Mouse (Mus musculus) spleen, postnatal 14 days (tissue): ENCODE results near the gene Thsd4.
"Not testable (repeated sequence)": the region's sequence is repeated elsewhere in the genome, so short reads cannot be mapped to it uniquely, and the experiment has no call there.

Source experiments
- DNase-seq, 2 experiments: peaks; one replicate each; pipeline ENCODE4 v3.0.0; 2021 to 2022; ENCODE audit warnings: low spot score in 2 of 2

Thsd4 gene

DNA sequence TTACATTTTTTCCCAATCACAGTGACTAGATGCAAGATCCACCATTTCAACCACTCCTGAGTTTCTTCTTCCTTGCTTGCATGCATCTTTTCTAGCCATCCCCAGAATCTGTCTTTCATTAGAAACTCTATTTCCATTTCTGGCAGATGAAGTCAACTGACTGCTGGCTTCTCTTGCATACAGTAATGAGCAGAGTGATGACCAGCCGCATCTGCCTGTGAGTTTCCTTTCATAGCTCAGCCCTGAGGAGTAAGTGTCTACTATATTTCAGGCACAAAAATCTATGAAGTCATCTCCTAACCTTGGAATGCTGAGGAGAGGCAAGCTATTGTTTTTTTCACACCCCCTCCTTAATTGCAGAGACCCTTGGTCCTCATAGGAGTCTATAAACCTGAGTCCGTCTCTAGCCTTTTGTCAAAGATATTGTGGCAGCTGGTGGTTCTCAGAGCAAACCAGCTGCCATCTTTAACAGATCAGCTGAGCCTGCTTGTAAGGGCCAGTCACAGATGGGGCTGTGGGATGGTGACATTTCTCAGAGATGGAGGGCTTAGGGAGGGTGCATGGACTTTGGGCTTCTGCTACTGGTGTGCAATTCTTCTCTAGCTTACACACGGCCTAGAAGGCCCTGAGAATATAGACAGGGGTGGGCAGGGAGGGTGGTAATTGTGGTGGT is 535.8 kb downstream of the Thsd4 start:
- no peak for DNase-seq

DNA sequence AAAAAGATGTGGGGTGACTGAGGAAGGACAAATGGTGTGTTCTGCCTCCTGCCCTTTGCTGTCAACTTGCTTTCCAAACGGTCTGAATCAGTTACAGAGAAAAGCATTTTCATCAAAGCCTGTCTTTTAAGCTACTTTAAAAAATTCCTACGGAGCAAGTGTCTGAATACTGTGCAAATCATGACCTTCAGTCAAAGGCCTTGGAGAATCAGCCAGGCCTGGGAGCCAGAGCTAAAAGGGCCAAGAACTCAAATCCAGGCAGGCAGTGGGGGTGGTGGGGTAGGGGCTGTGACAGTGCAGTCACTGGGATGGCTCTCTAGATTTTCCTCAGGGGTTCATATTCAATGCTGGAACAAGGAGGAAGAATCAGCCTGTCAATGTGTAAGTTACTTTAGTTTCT is 540.7 kb downstream of the Thsd4 start:
- no peak for DNase-seq

DNA sequence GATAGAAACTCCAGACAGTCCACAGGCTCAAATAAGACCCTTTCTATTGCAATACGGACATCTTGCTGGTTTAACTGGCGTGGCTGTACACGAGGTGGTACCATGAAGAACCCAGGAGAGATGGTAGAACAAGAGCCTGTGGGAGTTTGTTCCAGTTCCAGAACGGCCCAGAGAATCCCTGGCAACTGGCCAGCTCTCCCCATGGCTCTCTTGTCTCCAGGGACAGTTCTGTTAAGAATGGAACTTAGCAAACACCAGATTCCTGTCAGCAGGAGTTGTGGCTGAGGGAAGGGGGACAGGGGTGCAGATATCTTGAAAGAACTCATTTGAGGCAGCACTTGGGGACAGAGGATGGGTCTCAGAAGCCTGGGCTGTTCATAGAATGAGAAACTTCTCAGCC is 550.6 kb downstream of the Thsd4 start:
- no peak for DNase-seq

DNA sequence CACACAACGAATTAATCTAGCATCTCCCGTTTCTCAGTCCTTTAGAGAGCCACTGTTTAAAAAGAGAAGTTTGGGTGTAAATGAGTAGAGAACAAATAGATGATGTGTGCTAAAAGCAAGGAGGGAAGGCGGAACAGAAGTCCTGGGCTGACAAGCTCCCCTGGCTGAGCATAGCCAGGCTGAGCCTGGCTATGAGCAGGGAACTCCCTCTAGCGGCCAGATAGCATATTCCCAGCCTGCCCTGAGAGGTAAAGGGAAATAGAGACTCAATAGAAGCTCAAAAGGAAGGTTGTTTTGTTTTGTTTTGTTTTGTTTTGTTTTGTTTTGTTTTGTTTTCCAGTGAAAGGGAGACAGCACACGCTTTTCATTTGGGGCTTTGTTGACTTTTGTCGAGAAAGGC is 552.5 kb downstream of the Thsd4 start:
- peak in 1 of 2 experiments; percentile 42 for DNase-seq

DNA sequence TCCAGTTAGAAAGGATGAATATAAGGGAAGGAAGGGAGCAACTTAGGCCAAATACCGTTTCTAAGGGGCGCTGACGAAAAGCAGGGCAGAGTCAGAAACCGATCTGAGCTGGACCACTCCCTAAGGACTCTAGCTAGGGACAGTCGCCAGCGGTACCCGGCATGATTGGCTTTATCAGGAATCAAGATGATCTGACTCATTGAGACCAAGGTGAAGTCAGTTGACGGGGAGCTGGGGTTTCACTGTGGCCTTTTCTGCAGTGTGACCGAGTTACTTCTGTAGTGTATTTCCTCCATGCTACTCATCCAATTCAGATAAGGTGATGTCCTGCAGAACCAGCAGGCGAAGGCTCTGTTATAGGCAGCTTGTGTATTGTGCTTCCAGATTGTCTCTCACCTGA is 556.8 kb downstream of the Thsd4 start:
- no peak for DNase-seq

DNA sequence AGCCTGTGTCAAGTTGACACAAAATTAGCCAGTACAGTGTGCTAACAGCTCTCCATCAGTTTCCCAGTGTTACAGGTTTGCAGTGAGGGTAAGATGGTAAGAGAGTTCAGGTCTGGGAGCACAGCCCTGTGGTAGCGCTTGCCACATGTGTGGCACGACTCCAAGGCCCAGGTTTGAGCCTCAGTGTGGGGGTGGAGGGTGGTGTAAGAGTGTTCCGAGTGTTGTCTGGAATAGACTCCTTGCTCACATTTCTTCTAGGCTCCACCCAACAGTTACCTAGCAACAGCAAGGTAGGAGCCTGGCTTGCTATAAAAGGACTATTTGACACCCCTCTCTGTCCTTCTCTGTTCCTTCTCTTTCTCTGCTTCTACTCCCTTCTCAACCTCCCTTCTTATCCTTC is 557.5 kb downstream of the Thsd4 start:
- DNase-seq: no peak

DNA sequence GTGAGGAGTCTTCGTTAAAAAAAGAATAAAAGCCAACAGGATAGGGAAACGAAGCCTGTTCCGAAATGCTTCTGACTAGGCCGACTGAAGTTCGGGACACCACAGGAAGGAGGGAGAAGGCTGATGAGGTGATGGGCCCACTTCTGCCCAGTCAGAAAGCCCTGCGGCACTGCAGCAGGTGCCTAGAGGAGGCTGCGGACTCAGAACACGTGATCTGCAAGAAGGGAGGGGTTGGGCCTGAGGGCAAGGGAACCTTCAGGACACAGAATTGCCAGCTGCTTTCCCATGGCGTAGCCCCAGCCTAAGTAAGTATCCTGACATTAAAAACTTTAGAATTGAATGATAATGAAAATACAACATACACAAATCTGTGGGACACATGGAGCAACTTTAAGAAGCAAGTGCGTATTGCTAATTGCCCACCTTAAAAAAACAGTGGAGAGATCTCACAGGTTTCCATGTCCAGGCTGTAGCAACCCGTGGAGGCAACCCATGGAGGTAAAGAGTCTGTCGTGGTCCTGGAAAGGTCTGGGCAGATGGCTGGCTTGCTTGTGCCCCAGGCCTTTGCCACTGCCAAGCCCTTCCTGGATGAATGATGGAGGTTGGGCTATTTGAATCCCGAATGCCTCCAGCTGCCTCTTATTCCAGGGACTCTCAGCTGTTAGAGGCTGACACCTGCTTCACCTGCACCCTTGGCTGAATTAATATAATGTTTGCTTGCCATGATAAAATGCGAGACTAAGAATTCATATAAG is 560.5 kb downstream of the Thsd4 start:
- DNase-seq: no peak

DNA sequence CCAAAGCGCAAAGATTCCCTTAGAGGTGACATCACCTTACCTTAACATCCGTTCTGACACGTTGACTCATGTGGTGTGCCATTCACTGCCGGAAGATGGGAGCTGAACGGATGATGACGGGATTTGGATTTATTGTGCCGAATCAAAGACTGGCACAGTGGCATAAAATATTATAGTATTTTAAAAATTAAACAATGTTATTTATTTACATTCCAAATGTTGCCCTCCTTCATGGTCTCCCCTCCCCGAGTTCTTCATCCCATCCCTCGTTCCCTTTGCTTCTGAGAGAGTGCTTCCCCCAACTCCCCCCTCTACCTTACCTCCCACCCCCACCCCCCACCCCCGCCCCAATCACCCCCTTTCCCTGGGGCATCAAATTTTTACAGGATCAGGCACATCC is 561.3 kb downstream of the Thsd4 start, which contains the start of gene Nr2e3:
Gene Nr2e3, minus strand, starts transcription at position 101 of the 400 bp plus-strand sequence.
- DNase-seq: no peak

DNA sequence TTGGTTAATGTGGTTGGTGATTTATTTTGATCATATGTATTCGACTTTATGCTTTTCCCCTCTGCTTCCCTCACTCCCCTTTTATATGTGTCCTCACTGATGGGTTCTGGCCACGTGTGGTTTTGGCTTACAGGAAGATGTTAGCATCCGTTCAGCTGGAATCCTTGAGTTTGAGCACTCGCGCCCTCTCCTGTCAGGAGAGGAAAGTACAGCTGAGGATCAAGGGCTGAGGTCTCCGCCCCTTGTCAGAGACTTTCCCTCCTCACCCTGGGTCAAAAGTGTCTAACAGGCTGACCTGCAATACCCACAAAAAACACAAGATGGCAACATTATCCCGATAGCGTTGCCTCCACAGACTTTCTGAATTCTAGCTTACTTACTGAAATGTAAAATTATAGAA is 562.6 kb downstream of the Thsd4 start:
- peak; percentile 22 to 57 for DNase-seq

DNA sequence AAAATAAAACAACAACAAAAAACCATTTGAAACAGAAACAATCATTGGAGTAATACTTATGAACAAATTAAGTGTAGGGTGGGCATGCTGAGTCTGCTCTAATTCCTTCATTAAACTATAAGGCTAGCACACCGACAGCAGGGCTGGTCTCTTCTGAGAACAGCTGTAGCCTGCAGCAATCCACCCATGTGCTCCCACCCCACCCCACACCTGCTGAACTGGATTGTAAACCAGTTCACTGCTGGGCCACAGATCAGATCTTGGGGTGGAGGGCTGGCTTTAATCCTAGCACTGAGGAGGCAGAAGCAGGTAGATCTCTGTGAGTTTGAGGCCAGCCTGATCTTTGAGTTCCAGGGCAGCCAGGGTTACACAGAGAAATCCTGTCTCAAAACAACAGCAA is 563.7 kb downstream of the Thsd4 start:
- DNase-seq: not testable (repeated sequence)

DNA sequence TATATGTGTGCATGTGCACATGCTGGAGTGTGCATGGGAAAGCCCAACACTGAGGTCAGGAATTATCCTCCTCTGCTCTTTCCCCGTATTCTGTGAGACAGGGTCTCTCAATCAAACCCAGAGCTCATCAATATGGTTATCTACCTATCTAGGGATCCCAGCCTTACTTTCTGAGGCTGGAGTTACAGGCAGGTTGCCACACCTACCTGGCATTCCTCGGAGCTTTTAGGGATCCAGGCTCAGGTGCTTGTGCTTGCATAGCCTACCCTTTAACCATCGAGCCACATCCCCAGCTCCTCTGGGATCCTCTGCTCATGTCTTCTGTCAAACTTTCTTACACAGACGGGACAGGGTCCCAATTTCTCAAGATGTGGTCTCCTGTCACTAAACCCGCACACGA is 565.4 kb downstream of the Thsd4 start:
- no peak for DNase-seq

DNA sequence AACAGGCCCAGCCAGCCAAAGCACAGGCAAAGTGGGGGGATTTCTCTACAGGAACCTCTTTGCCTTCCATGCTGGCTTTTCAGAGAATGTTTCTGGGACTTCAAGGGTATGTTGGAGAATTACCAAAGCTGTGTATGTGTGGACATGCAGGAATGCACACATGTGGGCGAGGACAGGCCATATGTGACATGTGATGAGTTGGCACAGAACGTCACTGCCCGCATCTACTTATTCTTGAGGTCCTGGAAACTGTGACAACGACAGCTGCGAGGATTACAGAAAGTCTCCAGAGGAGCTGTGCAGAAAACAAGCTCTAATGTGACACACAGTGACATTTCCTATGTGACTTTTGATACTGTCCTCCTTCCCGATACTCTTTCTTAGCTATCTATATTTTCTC is 566.2 kb downstream of the Thsd4 start:
- no peak for DNase-seq

DNA sequence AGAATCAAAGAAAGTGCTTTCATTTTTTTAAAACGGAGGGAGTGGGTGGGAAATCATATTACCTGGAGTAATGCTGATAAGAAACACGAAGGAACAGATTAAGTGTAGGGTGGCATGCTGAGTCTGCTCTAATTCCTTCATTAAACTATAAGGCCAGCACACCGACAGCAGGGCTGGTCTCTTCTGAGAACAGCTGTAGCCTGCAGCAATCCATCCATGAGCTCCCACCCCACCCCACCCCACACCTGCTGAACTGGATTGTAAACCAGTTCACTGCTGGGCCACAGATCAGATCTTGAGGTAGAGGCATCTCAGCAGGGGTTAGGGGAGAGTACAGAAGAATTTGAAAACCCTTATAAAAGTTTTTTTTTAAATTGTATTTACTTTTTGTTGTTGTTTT is 566.6 kb downstream of the Thsd4 start:
- DNase-seq: no peak

DNA sequence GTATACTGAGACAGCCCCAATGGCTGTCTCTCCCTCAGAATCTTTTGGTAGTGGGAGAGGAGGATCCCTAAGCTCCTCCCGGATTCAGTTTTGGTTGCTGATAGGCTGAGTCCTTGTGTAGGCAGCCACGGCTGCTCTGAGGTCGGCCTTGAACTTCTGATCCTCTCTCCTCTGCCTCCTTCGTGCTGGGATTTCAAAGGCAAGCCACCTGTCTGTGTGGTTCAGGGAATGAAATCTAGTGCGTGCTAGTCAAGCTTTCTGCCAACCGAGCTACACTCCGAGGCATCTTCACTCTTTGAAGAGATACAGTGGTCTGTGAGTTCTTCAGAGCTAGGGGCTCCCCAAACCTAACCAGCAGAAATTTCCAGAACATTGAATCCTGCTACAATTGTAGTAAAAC is 568.3 kb downstream of the Thsd4 start:
- DNase-seq: no peak

DNA sequence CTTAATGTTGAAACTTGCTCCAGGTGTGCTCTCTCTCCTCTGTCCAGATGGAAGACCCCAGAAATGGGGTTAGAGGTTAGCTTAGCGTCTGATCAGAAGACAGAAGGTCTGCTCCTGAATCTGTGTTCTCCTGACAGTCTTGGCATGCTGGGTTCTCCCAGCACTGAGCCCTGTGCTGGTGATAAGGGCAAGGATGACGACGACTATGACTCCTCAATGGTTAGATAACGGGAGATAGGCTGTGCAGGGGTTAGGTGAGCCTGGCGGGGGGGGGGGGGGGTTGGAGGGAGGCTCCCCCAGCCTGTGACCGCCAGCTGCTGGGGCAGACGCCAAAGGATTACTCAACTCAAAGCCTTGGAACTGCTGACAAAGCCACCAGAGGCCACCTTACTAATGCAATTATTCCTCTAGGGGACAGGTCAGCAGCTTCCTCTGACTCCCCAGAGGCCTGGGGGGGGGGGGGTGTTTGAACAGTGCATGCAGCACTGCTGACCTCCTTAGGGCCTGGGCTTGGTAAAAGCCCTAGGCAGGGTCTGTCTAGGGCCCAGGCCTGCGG is 569.3 kb downstream of the Thsd4 start:
- no peak for DNase-seq

DNA sequence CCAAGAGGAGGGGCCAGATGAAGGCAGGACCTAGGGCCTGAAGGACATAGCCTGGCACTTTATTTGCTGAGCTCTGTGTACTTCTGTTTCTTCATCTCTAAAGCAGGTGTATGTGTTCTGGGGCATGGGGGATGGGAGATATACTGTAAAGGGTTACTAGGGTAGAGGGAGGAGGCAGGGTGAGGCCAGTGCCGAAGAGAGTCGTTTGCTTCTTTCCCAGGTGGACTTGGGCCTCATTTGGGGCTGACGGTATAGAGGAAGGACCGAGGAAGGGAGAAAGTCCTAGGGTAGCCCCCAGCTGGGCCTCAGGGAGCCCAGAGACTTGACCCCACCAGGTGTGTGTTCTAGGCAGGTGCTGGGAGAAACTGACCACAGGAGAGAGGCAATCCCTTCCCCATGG is 569.9 kb downstream of the Thsd4 start:
- DNase-seq: no peak

DNA sequence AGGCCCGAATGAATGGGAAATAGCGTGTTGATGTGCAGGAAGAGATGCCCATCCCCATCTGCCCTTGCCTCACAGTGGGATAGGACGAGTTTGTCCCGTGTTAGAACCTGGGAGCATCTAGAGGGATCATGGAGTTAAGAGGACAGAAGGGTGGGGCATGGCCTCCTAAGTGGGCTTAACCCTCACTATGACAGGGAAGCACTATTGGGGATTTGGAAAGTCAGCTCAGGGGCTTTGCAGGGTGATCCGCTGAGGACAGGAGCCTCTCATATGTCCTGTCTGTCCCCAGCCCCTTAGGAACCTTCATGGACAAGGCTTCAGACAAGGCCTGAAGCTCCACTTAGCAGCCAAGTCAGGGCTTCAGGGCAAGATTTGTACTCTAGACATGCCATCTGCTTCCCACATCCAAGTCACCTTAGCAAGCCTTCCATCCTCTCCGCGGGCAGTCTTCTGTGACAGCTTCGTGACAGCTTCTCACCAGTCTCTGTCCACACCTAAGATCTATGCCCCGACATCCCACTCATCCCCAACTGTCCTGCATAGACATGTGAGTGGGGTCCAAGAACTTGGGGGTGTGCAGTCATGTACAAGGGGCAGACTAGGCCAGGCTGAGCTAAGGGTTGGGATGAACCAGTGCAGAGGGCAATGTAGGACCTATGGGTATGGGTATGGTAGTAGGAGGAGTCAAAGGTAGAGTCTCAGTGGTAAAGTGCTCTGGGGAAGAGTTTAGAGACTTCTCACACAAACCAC is 570.7 kb downstream of the Thsd4 start:
- DNase-seq: no peak

DNA sequence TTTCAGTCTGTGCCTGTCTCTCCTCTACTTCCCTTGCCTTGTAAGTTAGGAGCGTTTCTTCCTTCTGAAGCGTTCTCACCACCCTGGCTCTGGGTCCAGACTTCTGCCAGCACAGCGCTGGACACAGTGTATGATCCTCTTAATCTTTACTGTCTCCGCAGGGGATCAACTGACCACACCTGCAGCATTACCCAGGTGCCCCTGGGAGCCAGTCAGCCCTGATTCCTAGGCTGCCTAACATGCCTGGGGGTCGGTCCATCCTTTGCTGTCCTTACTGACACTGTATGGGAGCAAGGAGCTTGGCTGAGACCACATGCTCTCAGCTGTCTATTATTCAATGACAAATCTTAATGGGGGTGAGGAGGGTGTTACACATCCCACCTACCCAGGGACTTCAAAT is 571.9 kb downstream of the Thsd4 start:
- DNase-seq: no peak

DNA sequence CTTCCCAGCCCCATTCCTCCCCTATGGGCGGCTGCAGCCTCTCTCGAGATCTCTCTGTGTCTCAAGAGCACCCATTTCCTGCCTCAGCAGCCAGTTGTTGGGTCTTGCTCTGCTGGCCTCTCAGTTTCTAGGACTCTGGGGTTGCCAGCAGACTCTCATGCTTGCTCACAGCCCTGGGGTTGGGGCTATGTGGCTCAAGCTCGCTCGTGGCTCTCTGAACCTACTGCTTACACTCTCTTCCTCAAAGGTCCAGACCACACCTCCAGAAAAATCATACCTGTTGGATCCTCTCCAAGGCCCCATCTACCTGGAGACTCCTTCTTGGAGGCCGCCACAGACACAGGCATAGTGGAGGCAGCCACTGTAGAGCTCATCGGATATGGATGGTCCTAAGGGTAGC is 572.3 kb downstream of the Thsd4 start:
- no peak for DNase-seq

DNA sequence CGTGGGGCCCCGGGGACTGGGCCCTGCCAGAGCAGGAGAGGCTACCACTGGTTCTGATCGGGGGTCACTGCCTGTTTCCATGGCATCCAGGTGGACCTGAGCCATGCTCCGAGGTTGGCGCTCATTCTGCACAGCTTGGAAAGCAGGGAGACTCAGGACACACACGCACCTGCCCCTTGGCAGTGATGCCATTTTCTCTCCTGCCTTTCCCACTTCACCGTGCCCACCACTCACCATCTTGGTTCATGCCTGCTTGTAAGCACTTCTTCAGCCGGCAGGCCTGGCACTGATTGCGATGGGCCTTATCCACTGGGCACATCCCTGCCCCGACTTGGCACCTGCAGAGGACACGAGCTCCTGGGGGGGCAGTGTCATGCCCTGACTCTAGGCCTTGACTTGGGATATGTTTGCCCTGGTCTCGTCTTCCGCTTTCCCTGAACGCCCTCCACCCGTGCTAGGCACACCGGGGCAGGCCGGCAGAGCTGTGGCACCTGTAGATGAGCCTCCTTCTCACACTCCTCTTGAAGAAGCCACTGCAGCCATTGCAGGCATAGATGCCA is 573.1 kb downstream of the Thsd4 start:
- DNase-seq: no peak

DNA sequence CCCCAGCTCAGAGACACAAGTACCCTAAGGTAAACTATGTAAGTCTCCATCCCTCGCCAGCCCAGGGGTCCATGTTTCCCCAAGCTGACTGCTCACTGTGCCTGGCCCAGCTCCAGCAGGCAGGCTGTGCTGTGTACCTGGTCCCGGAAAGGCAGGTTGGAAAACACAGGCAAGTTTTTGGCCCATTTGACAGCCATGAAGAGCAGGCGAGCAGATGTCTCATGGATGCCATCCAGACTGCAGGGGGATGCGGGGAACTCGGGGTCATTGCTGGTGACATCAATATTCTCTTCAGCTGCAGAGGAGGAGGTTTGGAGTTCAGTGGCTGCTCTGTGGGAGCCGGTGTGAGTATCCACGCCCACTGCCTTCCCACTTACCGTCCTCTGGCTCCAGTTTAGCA is 573.6 kb downstream of the Thsd4 start:
- DNase-seq: no peak

DNA sequence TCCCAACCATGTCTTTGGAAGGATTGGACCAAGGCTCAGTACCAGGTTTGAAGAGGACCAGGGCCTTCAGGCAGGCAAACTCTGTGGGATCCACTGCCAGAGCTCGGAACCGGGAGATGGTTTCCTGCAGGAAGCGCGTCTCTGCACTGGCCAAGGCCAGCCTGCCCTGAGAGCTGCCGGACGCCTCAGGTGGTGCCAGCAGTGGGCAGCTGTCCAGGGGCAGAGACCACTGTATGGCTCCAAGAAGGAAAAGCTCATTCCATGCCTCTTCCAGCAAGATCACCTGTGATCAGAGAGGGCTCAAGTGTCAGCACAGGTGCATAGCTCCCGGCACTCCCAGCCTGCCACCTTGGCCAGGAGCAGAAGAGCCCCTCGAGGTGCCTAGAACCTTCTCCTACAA is 574.6 kb downstream of the Thsd4 start:
- no peak for DNase-seq
